Mouse (Mus musculus) lung, postnatal 36 days (tissue): ENCODE data around the gene Sp8.

Experiments used
- DNase-seq: peaks from one replicate; pipeline ENCODE4 v3.0.0; 2022; ENCODE audit warnings: mixed read lengths

The Sp8 gene

GRCm38 (mm10) chr12:118849203-118849861, 3.2 kb downstream of the Sp8 start:
- DNase-seq = no peak

- DNase-seq = no peak
Observed at GRCm38 (mm10) chr12:118849996-118850395, 3.9 kb downstream of the Sp8 start.

DNA sequence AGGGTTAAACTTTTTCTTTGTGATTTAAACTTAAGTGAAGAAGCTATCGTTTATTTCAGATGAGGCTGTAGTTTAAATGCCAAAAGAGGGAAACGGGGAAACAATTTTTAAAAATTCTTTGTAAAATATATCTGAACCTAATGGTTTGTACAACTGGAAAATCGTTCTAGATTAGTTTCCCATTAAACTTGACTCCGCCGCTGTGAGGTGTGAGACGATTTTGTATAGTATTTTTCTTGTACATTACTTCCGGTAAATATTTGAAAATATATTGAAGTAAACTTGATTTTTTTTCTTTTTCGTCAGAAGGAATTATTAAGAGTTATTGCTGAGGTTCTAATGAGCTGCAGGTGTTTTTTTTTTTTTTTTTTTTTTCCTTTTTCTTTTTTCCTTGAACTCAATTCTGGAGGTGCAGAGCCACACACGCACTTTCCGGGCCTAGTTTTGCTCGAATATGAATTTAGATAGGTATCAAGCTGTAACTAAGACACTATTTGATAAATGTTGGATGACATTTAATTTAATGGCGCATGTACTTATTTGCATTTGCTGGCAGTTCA, 4.8 kb downstream of the Sp8 start:
- DNase-seq = no peak

GRCm38 (mm10) chr12:118853331-118853730, 7.2 kb downstream of the Sp8 start:
- no peak for DNase-seq

DNA sequence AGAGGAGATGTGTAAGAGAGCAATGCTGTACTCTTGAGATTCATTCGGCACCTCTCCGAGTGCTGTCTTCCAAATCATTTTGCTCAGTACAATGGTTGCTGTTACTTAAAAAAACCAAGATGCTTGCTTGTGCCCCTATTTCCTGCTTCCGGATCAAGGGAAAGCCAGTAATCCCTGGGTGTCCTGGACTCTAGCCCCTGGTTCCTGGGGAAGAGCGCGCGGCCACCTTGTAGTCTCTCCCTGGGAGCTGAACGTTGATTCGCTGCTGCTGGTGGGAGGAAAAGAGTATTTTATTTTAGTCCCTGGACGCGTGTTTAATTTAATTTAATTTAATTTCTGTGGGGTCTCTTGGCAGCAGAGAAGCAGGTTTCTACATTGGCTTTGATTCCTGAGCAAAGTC, 8.3 kb downstream of the Sp8 start:
- no peak for DNase-seq

- peak; percentile 48 for DNase-seq
Observed at GRCm38 (mm10) chr12:118854831-118855453, 8.8 kb downstream of the Sp8 start.

- DNase-seq = no peak
Observed at GRCm38 (mm10) chr12:118856151-118856550, 10.0 kb downstream of the Sp8 start.

DNA sequence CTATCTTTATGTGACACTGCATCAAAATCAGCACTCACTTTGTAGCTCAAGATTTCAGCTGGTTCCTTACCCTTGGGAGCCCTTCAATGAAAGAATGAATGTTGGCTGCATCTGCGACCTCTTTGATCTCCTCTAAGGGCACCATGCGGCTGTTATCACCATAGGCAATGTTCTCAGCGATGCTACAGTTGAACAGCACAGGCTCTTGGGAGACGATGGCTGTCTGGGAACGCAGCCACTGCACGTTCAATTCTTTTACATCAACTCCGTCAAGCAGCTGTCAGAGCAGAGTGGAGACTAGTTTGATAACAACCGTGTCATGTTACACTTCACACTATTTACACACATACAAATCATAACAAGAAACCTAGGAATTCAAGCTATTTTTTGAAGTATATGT, 26.5 kb downstream of the Sp8 start:
- no peak for DNase-seq

- no peak for DNase-seq
Observed at GRCm38 (mm10) chr12:118882790-118883189, 36.7 kb downstream of the Sp8 start.

DNA sequence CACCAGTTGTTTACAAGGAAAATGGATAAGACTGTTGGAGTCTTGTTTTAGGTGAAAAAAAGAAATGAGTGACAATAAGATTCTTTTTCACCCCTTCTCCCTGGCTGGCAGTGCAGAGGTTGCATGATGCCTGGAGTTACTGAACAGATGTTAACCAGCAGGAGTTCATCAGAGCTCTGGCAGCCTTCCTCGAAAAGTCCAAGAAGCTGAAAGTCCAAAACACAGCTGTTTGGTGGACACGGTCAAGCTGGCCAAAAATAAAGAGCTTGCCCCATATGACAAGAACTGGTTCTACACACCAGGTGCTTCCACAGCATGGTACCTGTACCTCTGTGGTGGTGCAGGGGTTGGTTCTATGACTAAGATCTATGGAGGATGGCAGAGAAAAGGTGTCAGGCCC, 41.8 kb downstream of the Sp8 start:
- peak; percentile 71 for DNase-seq
